Mouse (Mus musculus): ENCODE measurements around the gene Pold2. TPM values are rescaled to one million over a fixed set of nuclear protein-coding genes. Genes with fewer than 3 reads are reported as not detected.

Pold2 gene
- 285 and 330 TPM in 2 replicates for total RNA-seq (2012; rRNA removed)
- total RNA-seq (2014; rRNA removed), result 120 and 136 TPM in 2 replicates
- polyA plus RNA-seq (2012; ENCODE audit: insufficient read length, low read depth), result 205 and 218 TPM in 2 replicates

GRCm38 (mm10) chr11:5877921-5878526 is at the start of gene Pold2:
Pold2 (minus strand) TSS chr11:5878292.
- Histone ChIP-seq H3K9me3 (replicated peaks; ENCODE audit: low read length) (peaks cover 2% of the 10 kb centered on the region), H3K36me3 (replicated peaks in 1 of 2; ENCODE audit: control insufficient read depth in 1 of 2, insufficient read depth in 1 of 2, low read length in 1 of 2) (peaks cover 37 to 39% of the 10 kb centered on the region in 2 experiments), H3K4me3 (replicated peaks in 1 of 3; ENCODE audit: low read depth in 2 of 3, low read length in 2 of 3, poor library complexity in 1 of 3) (peak within 1 kb of the TSS; percentile 65 to 79 (median 73)), H3K4me1 (ENCODE audit: control insufficient read depth in 1 of 2, insufficient read depth in 2 of 2) (peaks cover 18 to 40% of the 10 kb centered on the region in 2 experiments), H3K9ac (ENCODE audit: insufficient read depth, low read depth) (peak within 1 kb of the TSS; percentile 74), H3K79me2 (replicated peaks; ENCODE audit: control insufficient read depth, extremely low read depth, insufficient read depth, poor library complexity, severe bottlenecking) (peaks cover 24% of the 10 kb centered on the region), H3K27me3 (replicated peaks) (no peaks in the 10 kb centered on the region), H3K27ac (ENCODE audit: insufficient read depth, low read depth) (peak within 1 kb of the TSS; percentile 53), H3K4me2 (ENCODE audit: insufficient read depth, low read depth, poor library complexity, severe bottlenecking) (peak within 1 kb of the TSS; percentile 90)
- in situ Hi-C loops (cut with MboI; ENCODE audit: low pct_ligation_motif_present, low pct_unique_long_range_greater_than_20kb, low sequenced_read_pairs) (no loop called here), dilution Hi-C loops (cut with MboI; ENCODE audit: extremely low pct_ligation_motif_present, extremely low pct_unique_long_range_greater_than_20kb, low sequenced_read_pairs) (no loop called here)
- DNase-seq (ENCODE audit: extremely low read depth), result peak; percentile 100
- TF ChIP-seq E2F4 (IDR thresholded peaks at IDR 0.05; ENCODE audit: insufficient replicate concordance, low read depth, low read length) (peak; percentile 51; the same call in 1 of the 2 replicates), UBTF (IDR thresholded peaks at IDR 0.05; ENCODE audit: low read depth, low read length) (peak; percentile 71; the same call in 1 of the 2 replicates), NRF1 (IDR thresholded peaks at IDR 0.05; ENCODE audit: low read depth, low read length) (peak; percentile 90), MAFK (IDR thresholded peaks at IDR 0.05; ENCODE audit: insufficient replicate concordance, low read length) (no peak), ZNF384 (IDR thresholded peaks at IDR 0.05; ENCODE audit: low read depth, low read length) (no peak), CHD1 (IDR thresholded peaks at IDR 0.05; ENCODE audit: low read depth, low read length) (0 out of 2 replicates have a peak, but pooled peaks have one; percentile 49), JUND (conservative IDR thresholded peaks at IDR 0.05; ENCODE audit: low read depth, low read length) (no peak), MAZ (IDR thresholded peaks at IDR 0.05; ENCODE audit: low read depth, low read length) (peak; percentile 38; the same call in 1 of the 2 replicates), POLR2AphosphoS2 (IDR thresholded peaks at IDR 0.05; ENCODE audit: low read depth, low read length) (peak; percentile 94), BHLHE40 (IDR thresholded peaks at IDR 0.05; ENCODE audit: low read depth, low read length) (peak; percentile 64), USF2 (conservative IDR thresholded peaks at IDR 0.05; ENCODE audit: low read depth, low read length) (no peak; the same call in 1 of the 2 replicates), MXI1 (IDR thresholded peaks at IDR 0.05; ENCODE audit: low read depth, low read length) (peak; percentile 95), POLR2A (IDR thresholded peaks at IDR 0.05; ENCODE audit: low read depth, low read length) (peak; percentile 100), TCF12 (IDR thresholded peaks at IDR 0.05; ENCODE audit: low read depth, low read length) (peak; percentile 94), SIN3A (IDR thresholded peaks at IDR 0.05; ENCODE audit: low read length) (peak; percentile 93), CHD2 (IDR thresholded peaks at IDR 0.05; ENCODE audit: low read length) (peak; percentile 56), MAX (IDR thresholded peaks at IDR 0.05; ENCODE audit: low read length) (peak; percentile 79; the same call in 1 of the 2 replicates), ZMIZ1 (IDR thresholded peaks at IDR 0.05; ENCODE audit: low read depth, low read length) (peak; percentile 97), NELFE (IDR thresholded peaks at IDR 0.05; ENCODE audit: low read depth, low read length) (peak; percentile 98), MYC (IDR thresholded peaks at IDR 0.05; ENCODE audit: low read depth, low read length) (peak; percentile 59), HCFC1 (IDR thresholded peaks at IDR 0.05; ENCODE audit: low read depth, low read length) (peak; percentile 66), KAT2A (IDR thresholded peaks at IDR 0.05; ENCODE audit: insufficient replicate concordance, low read length) (peak; percentile 57; the same call in 1 of the 2 replicates), ZKSCAN1 (IDR thresholded peaks at IDR 0.05; ENCODE audit: borderline replicate concordance, low read depth, low read length) (no peak), MEF2A (IDR thresholded peaks at IDR 0.05; ENCODE audit: borderline replicate concordance, low read depth, low read length) (no peak; the same call in 1 of the 2 replicates), TBP (conservative IDR thresholded peaks at IDR 0.05; ENCODE audit: low read depth, low read length) (peak; percentile 62; the same call in 1 of the 2 replicates), ELF1 (IDR thresholded peaks at IDR 0.05; ENCODE audit: low read depth, low read length) (peak; percentile 85), ZC3H11A (IDR thresholded peaks at IDR 0.05; ENCODE audit: low read depth, low read length) (no peak)
